Mouse (Mus musculus): ENCODE data around the gene Myom1. TPM values are rescaled to one million over a fixed set of nuclear protein-coding genes. Genes with fewer than 3 reads are reported as not detected.
A peak's percentile ranks its signal among the peaks of the same experiment; 100 is the strongest.

Gene Myom1
- polyA plus RNA-seq, 1 experiment from 2014 or later = 185 TPM

GRCm38 (mm10) chr17:71062049-71062560, 59.7 kb downstream of the Myom1 start:
- WGBS = 56% methylated on average over 5 of the region's 5 CpGs
- no peaks in the 10 kb centered on the region for H3K9me3 ChIP-seq (replicated peaks)
- no peak overlapping the region for H3K27ac ChIP-seq
- H3K27me3 ChIP-seq = no peaks in the 10 kb centered on the region
- H3K9ac ChIP-seq = no peak overlapping the region
- peak; percentile 47; the same call in 1 of the 2 replicates for ATAC-seq (replicated peaks; ENCODE audit: insufficient number of reproducible peaks, insufficient read depth, low FRiP score, low read depth)
- no peak overlapping the region for H3K4me3 ChIP-seq
- H3K36me3 ChIP-seq = peaks cover 59% of the 10 kb centered on the region
- H3K4me2 ChIP-seq = no peak overlapping the region
- no peaks in the 10 kb centered on the region for H3K4me1 ChIP-seq (replicated peaks)

GRCm38 (mm10) chr17:71062870-71063602, 60.6 kb downstream of the Myom1 start:
- no peak overlapping the region for H3K4me2 ChIP-seq
- WGBS = 58% methylated on average over 13 of the region's 13 CpGs
- H3K9ac ChIP-seq = no peak overlapping the region
- no peaks in the 10 kb centered on the region for H3K27me3 ChIP-seq
- H3K27ac ChIP-seq = no peak overlapping the region
- no peaks in the 10 kb centered on the region for H3K9me3 ChIP-seq (replicated peaks)
- peaks cover 59% of the 10 kb centered on the region for H3K36me3 ChIP-seq
- H3K4me3 ChIP-seq = no peak overlapping the region
- no peak for ATAC-seq (replicated peaks; ENCODE audit: insufficient number of reproducible peaks, insufficient read depth, low FRiP score, low read depth)
- H3K4me1 ChIP-seq (replicated peaks) = no peaks in the 10 kb centered on the region

GRCm38 (mm10) chr17:71064463-71065014, 62.1 kb downstream of the Myom1 start:
- Histone ChIP-seq H3K9me3 (replicated peaks) (no peaks in the 10 kb centered on the region), H3K27me3 (no peaks in the 10 kb centered on the region), H3K36me3 (peaks cover 65% of the 10 kb centered on the region; the same call in 1 of the 2 replicates), H3K4me1 (replicated peaks) (no peaks in the 10 kb centered on the region), H3K4me2 (no peak overlapping the region), H3K4me3 (no peak overlapping the region), H3K9ac (no peak overlapping the region), H3K27ac (no peak overlapping the region)
- WGBS = 64% methylated on average over 7 of the region's 7 CpGs
- no peak for ATAC-seq (replicated peaks; ENCODE audit: insufficient number of reproducible peaks, insufficient read depth, low FRiP score, low read depth)

GRCm38 (mm10) chr17:71065127-71065526, 62.7 kb downstream of the Myom1 start:
- H3K27ac ChIP-seq = no peak overlapping the region
- H3K4me3 ChIP-seq = no peak overlapping the region
- no peak overlapping the region for H3K4me2 ChIP-seq
- H3K9ac ChIP-seq = no peak overlapping the region
- H3K36me3 ChIP-seq = peaks cover 67% of the 10 kb centered on the region; the same call in 1 of the 2 replicates
- H3K9me3 ChIP-seq (replicated peaks) = no peaks in the 10 kb centered on the region
- H3K27me3 ChIP-seq = no peaks in the 10 kb centered on the region
- WGBS = 72% methylated on average over 6 of the region's 6 CpGs
- ATAC-seq (replicated peaks; ENCODE audit: insufficient number of reproducible peaks, insufficient read depth, low FRiP score, low read depth) = no peak
- H3K4me1 ChIP-seq (replicated peaks) = no peaks in the 10 kb centered on the region

GRCm38 (mm10) chr17:71069176-71069575, 66.7 kb downstream of the Myom1 start:
- H3K4me2 ChIP-seq = no peak overlapping the region
- H3K27me3 ChIP-seq = no peaks in the 10 kb centered on the region
- no peak overlapping the region for H3K4me3 ChIP-seq
- H3K9me3 ChIP-seq (replicated peaks) = no peaks in the 10 kb centered on the region
- 78% methylated on average over 9 of the region's 9 CpGs for WGBS
- peaks cover 56% of the 10 kb centered on the region for H3K36me3 ChIP-seq
- H3K27ac ChIP-seq = no peak overlapping the region
- no peak overlapping the region for H3K9ac ChIP-seq
- H3K4me1 ChIP-seq (replicated peaks) = no peaks in the 10 kb centered on the region
- ATAC-seq (replicated peaks; ENCODE audit: insufficient number of reproducible peaks, insufficient read depth, low FRiP score, low read depth) = no peak

GRCm38 (mm10) chr17:71071958-71072357, 69.5 kb downstream of the Myom1 start:
- Histone ChIP-seq H3K4me3 (no peak overlapping the region), H3K9ac (no peak overlapping the region), H3K36me3 (peaks cover 61% of the 10 kb centered on the region), H3K27ac (no peak overlapping the region), H3K27me3 (no peaks in the 10 kb centered on the region), H3K9me3 (replicated peaks) (no peaks in the 10 kb centered on the region), H3K4me2 (no peak overlapping the region), H3K4me1 (replicated peaks) (no peaks in the 10 kb centered on the region)
- WGBS = 90% methylated on average over 10 of the region's 10 CpGs
- ATAC-seq (replicated peaks; ENCODE audit: insufficient number of reproducible peaks, insufficient read depth, low FRiP score, low read depth) = no peak

- Histone ChIP-seq H3K4me1 (replicated peaks) (no peaks in the 10 kb centered on the region), H3K4me2 (no peak overlapping the region), H3K4me3 (no peak overlapping the region), H3K27me3 (no peaks in the 10 kb centered on the region), H3K9ac (no peak overlapping the region), H3K27ac (no peak overlapping the region), H3K36me3 (peaks cover 64% of the 10 kb centered on the region), H3K9me3 (replicated peaks) (no peaks in the 10 kb centered on the region)
- ATAC-seq (replicated peaks; ENCODE audit: insufficient number of reproducible peaks, insufficient read depth, low FRiP score, low read depth) = no peak
- WGBS = 52% methylated on average over 4 of the region's 4 CpGs
These were observed 72.0 kb downstream of the Myom1 start for GRCm38 (mm10) chr17:71074386-71074785.

- Histone ChIP-seq H3K4me3 (no peak overlapping the region), H3K36me3 (peaks cover 68% of the 10 kb centered on the region), H3K9ac (no peak overlapping the region), H3K4me2 (no peak overlapping the region), H3K4me1 (replicated peaks) (no peaks in the 10 kb centered on the region), H3K27me3 (no peaks in the 10 kb centered on the region), H3K27ac (no peak overlapping the region), H3K9me3 (replicated peaks) (no peaks in the 10 kb centered on the region)
- no peak for ATAC-seq (replicated peaks; ENCODE audit: insufficient number of reproducible peaks, insufficient read depth, low FRiP score, low read depth)
- WGBS = 54% methylated on average over 7 of the region's 7 CpGs
These were observed 79.6 kb downstream of the Myom1 start for GRCm38 (mm10) chr17:71081986-71082385.

GRCm38 (mm10) chr17:71086969-71087368, 84.5 kb downstream of the Myom1 start:
- Histone ChIP-seq H3K36me3 (peaks cover 62% of the 10 kb centered on the region), H3K4me1 (replicated peaks) (no peaks in the 10 kb centered on the region), H3K27ac (no peak overlapping the region), H3K27me3 (no peaks in the 10 kb centered on the region), H3K9me3 (replicated peaks) (no peaks in the 10 kb centered on the region), H3K9ac (no peak overlapping the region), H3K4me3 (no peak overlapping the region), H3K4me2 (no peak overlapping the region)
- 68% methylated on average over 4 of the region's 4 CpGs for WGBS
- ATAC-seq (replicated peaks; ENCODE audit: insufficient number of reproducible peaks, insufficient read depth, low FRiP score, low read depth) = no peak

GRCm38 (mm10) chr17:71087396-71088153, 85.1 kb downstream of the Myom1 start:
- Histone ChIP-seq H3K9ac (no peak overlapping the region), H3K4me3 (no peak overlapping the region), H3K27me3 (no peaks in the 10 kb centered on the region), H3K9me3 (replicated peaks) (no peaks in the 10 kb centered on the region), H3K4me2 (no peak overlapping the region), H3K36me3 (peaks cover 63% of the 10 kb centered on the region), H3K27ac (no peak overlapping the region), H3K4me1 (replicated peaks) (no peaks in the 10 kb centered on the region)
- WGBS = 81% methylated on average over 8 of the region's 8 CpGs
- ATAC-seq (replicated peaks; ENCODE audit: insufficient number of reproducible peaks, insufficient read depth, low FRiP score, low read depth) = no peak

- no peak overlapping the region for H3K4me2 ChIP-seq
- peaks cover 62% of the 10 kb centered on the region for H3K36me3 ChIP-seq
- no peak overlapping the region for H3K9ac ChIP-seq
- no peaks in the 10 kb centered on the region; the same call in 1 of the 2 replicates for H3K4me1 ChIP-seq (replicated peaks)
- H3K27ac ChIP-seq = no peak overlapping the region
- H3K9me3 ChIP-seq (replicated peaks) = no peaks in the 10 kb centered on the region
- no peak for ATAC-seq (replicated peaks; ENCODE audit: insufficient number of reproducible peaks, insufficient read depth, low FRiP score, low read depth)
- WGBS = 86% methylated on average over 3 of the region's 3 CpGs
- H3K4me3 ChIP-seq = no peak overlapping the region
- H3K27me3 ChIP-seq = no peaks in the 10 kb centered on the region
These were observed 85.7 kb downstream of the Myom1 start for GRCm38 (mm10) chr17:71088154-71088521.

Measured in heart, embryonic 15.5 days (tissue).